Mouse (Mus musculus) stomach, embryonic 14.5 days (tissue): ENCODE results near the gene Mapk8ip3. TPM values are rescaled to one million over a fixed set of nuclear protein-coding genes. Genes with fewer than 3 reads are reported as not detected.

Experiments
- ATAC-seq: fragments of 200-750 bp; cut with Nextera tagmentation; 2 replicates; pipeline ENCODE4 v1.8.0; 2017; ENCODE audit warnings: low read depth, moderate TSS enrichment; ENCODE audit not compliant: insufficient number of reproducible peaks, insufficient read depth, low FRiP score
- H3K27ac ChIP-seq: fragments of 300-500 bp; sonication (generic); 2 replicates; pipeline ENCODE4 v1.5.1; 2014; ENCODE audit warnings: mild to moderate bottlenecking, low read length, moderate library complexity, mixed read lengths
- H3K27me3 ChIP-seq: fragments of 300-500 bp; sonication (generic); 2 replicates; pipeline ENCODE4 v1.6.1; 2014; ENCODE audit warnings: low read length, control low read depth, mixed read lengths; ENCODE audit not compliant: control insufficient read depth, insufficient read depth
- H3K36me3 ChIP-seq: fragments of 300-500 bp; sonication (generic); 2 replicates; pipeline ENCODE4 v1.6.1; 2014; ENCODE audit warnings: mild to moderate bottlenecking, control low read depth, low read length, moderate library complexity, mixed read lengths; ENCODE audit not compliant: control insufficient read depth, insufficient read depth
- H3K4me1 ChIP-seq: fragments of 300-500 bp; sonication (generic); 2 replicates; pipeline ENCODE4 v1.6.1; 2014; ENCODE audit warnings: low read length, control low read depth, mixed read lengths; ENCODE audit not compliant: control insufficient read depth, insufficient read depth
- H3K4me2 ChIP-seq: fragments of 300-500 bp; sonication (generic); replicated peaks from 2 replicates; pipeline ENCODE4 v1.6.1; 2014; ENCODE audit warnings: low read depth, low read length, control low read depth
- H3K4me3 ChIP-seq: fragments of 300-500 bp; sonication (generic); 2 replicates; pipeline ENCODE4 v1.5.1; 2014; ENCODE audit warnings: low read depth, low read length, control low read depth
- H3K9ac ChIP-seq: fragments of 300-500 bp; sonication (generic); replicated peaks from 2 replicates; pipeline ENCODE4 v1.6.1; 2014; ENCODE audit warnings: low read depth, mild to moderate bottlenecking, control low read depth, low read length, moderate library complexity, mixed read lengths
- H3K9me3 ChIP-seq: fragments of 300-500 bp; sonication (generic); 2 replicates; pipeline ENCODE4 v1.6.1; 2016; ENCODE audit warnings: low read depth, low read length, control low read depth; ENCODE audit not compliant: control insufficient read depth
- WGBS: fragments of 180-500 bp; shearing (Covaris S2); extraction: QIAGEN DNeasy Blood & Tissue Kit; methylation state at CpG from one replicate; pipeline ENCODE4 v1.1.7; 2014; 5-methylcytosine and 5-hydroxymethylcytosine counted together
- polyA plus RNA-seq: library from polyadenylated mRNA; unstranded; fragments of >200 nt; fragmentation: Nextera tagmentation; extraction: Ambion mirVana; gene quantifications from 2 replicates; pipeline ENCODE4 v1.2.1, GENCODE M21; 2014

The Mapk8ip3 gene
- polyA plus RNA-seq, 1 experiment from 2014 or later: 42.9 TPM

- whole genome bisulfite sequencing: 96% methylated on average over 2 of the region's 2 CpGs
- no peak overlapping the region for H3K27ac ChIP-seq
- no peak overlapping the region for H3K4me3 ChIP-seq
- no peak overlapping the region for H3K9ac ChIP-seq
- peaks cover 48% of the 10 kb centered on the region for H3K36me3 ChIP-seq
- peaks cover 15% of the 10 kb centered on the region for H3K4me1 ChIP-seq
- H3K27me3 ChIP-seq: no peaks in the 10 kb centered on the region
- H3K4me2 ChIP-seq: no peak overlapping the region
- no peaks in the 10 kb centered on the region for H3K9me3 ChIP-seq
- no peak for ATAC-seq
These were observed 43.5 kb downstream of the Mapk8ip3 start for GRCm38 (mm10) chr17:24893276-24893675.

GRCm38 (mm10) chr17:24892785-24893184 is 44.0 kb downstream of the Mapk8ip3 start:
- H3K4me3 ChIP-seq: no peak overlapping the region
- no peak for ATAC-seq
- no peaks in the 10 kb centered on the region for H3K27me3 ChIP-seq
- H3K9ac ChIP-seq: no peak overlapping the region
- 95% methylated on average over 12 of the region's 12 CpGs for WGBS
- H3K4me2 ChIP-seq: no peak overlapping the region
- H3K27ac ChIP-seq: no peak overlapping the region
- no peaks in the 10 kb centered on the region for H3K9me3 ChIP-seq
- H3K4me1 ChIP-seq: peaks cover 16% of the 10 kb centered on the region
- H3K36me3 ChIP-seq: peaks cover 44% of the 10 kb centered on the region

GRCm38 (mm10) chr17:24891321-24891720 is 45.5 kb downstream of the Mapk8ip3 start:
- no peak overlapping the region for H3K4me2 ChIP-seq
- H3K9me3 ChIP-seq: no peaks in the 10 kb centered on the region
- ATAC-seq: no peak
- WGBS: 88% methylated on average over 13 of the region's 13 CpGs
- H3K27ac ChIP-seq: no peak overlapping the region
- H3K4me3 ChIP-seq: no peak overlapping the region
- H3K4me1 ChIP-seq: peaks cover 19% of the 10 kb centered on the region
- H3K36me3 ChIP-seq: peaks cover 40% of the 10 kb centered on the region
- no peak overlapping the region for H3K9ac ChIP-seq
- no peaks in the 10 kb centered on the region for H3K27me3 ChIP-seq

- no peak overlapping the region for H3K27ac ChIP-seq
- no peak overlapping the region for H3K9ac ChIP-seq
- H3K27me3 ChIP-seq: no peaks in the 10 kb centered on the region
- H3K9me3 ChIP-seq: no peaks in the 10 kb centered on the region
- H3K4me1 ChIP-seq: peaks cover 22% of the 10 kb centered on the region
- 86% methylated on average over 19 of the region's 19 CpGs for WGBS
- H3K4me2 ChIP-seq: no peak overlapping the region
- ATAC-seq: no peak
- H3K36me3 ChIP-seq: peaks cover 40% of the 10 kb centered on the region
- H3K4me3 ChIP-seq: no peak overlapping the region
These were observed 46.4 kb downstream of the Mapk8ip3 start for GRCm38 (mm10) chr17:24890151-24891092.

- H3K4me2 ChIP-seq: no peak overlapping the region
- no peak overlapping the region for H3K9ac ChIP-seq
- no peaks in the 10 kb centered on the region for H3K27me3 ChIP-seq
These were observed 47.9 kb downstream of the Mapk8ip3 start for GRCm38 (mm10) chr17:24888862-24889261.

GRCm38 (mm10) chr17:24887291-24888080 is 49.3 kb downstream of the Mapk8ip3 start:
- peak overlapping the region; percentile 65 for H3K4me2 ChIP-seq
- H3K27ac ChIP-seq: no peak overlapping the region
- 62% methylated on average over 18 of the region's 18 CpGs for WGBS

More at GRCm38 (mm10) chr17:24888862-24889261, 47.9 kb downstream of the Mapk8ip3 start:
- peaks cover 43% of the 10 kb centered on the region for H3K36me3 ChIP-seq
- peaks cover 21% of the 10 kb centered on the region for H3K4me1 ChIP-seq
- 85% methylated on average over 3 of the region's 3 CpGs for WGBS
- no peak overlapping the region for H3K4me3 ChIP-seq
- ATAC-seq: no peak
- H3K9me3 ChIP-seq: no peaks in the 10 kb centered on the region
- no peak overlapping the region for H3K27ac ChIP-seq

GRCm38 (mm10) chr17:24886932-24887271 is 49.9 kb downstream of the Mapk8ip3 start:
- WGBS: under 1% methylated on average over 18 of the region's 18 CpGs

More at GRCm38 (mm10) chr17:24887291-24888080, 49.3 kb downstream of the Mapk8ip3 start:
- no peaks in the 10 kb centered on the region for H3K27me3 ChIP-seq
- ATAC-seq: no peak
- H3K36me3 ChIP-seq: peaks cover 36% of the 10 kb centered on the region
- no peaks in the 10 kb centered on the region for H3K9me3 ChIP-seq
- H3K4me1 ChIP-seq: peaks cover 16% of the 10 kb centered on the region; the same call in 1 of the 2 replicates
- H3K9ac ChIP-seq: peak overlapping the region; percentile 81
- H3K4me3 ChIP-seq: peak overlapping the region; percentile 89

More at GRCm38 (mm10) chr17:24886932-24887271, 49.9 kb downstream of the Mapk8ip3 start:
- Histone ChIP-seq H3K36me3 (peaks cover 30% of the 10 kb centered on the region), H3K9me3 (no peaks in the 10 kb centered on the region), H3K4me2 (peak overlapping the region; percentile 65), H3K4me1 (peaks cover 16% of the 10 kb centered on the region; the same call in 1 of the 2 replicates), H3K27me3 (no peaks in the 10 kb centered on the region), H3K4me3 (peak overlapping the region; percentile 89), H3K27ac (0 out of 2 replicates have a peak overlapping the region, but pooled peaks have one; percentile 29), H3K9ac (peak overlapping the region; percentile 81)
- peak; percentile 16; the same call in 1 of the 2 replicates for ATAC-seq
